Mouse (Mus musculus): ENCODE results near the gene Phf10.
"Not testable (repeated sequence)": the region's sequence is repeated elsewhere in the genome, so short reads cannot be mapped to it uniquely, and the experiment has no call there.

Gene Phf10

DNA sequence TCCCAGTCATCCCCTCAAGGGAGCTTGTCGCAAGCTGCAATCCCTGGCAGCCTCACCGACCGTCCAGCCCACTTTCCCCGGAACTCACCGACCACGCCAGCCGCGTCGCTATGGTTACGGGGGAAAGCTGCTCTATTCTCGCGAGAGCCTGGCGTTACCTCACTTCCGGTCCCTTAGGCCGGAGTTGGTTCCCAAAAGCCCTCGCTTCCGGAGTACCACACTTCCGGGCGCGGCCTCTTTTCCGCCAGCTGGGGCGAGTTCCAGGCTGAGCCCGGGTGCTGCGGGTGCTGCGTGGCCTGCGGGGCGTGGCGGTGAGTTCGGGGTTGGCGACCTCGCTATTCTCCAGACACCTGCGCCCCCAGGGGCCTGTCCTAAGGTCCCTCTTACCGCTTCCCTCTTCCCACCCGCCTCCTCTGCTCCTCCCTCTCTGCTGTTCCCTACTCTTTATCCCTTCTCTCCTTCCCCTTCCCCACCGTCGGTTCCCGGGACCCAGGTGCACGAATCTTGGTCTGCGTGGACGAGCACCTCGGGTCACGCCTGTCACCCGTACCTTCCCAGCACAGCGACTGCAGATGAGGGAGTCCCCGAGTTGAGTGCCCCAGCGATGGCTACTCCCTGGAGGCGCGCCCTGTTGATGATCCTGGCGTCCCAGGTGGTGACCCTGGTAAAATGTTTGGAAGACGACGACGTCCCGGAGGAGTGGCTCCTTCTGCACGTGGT is 17.9 kb downstream of the Phf10 start, which contains the start of the genes Wdr27 and 1600012H06Rik:
TSS of gene Wdr27 (minus strand) at position 150 of the 720 bp plus-strand sequence.
TSS of gene 1600012H06Rik (plus strand) at position 176 of the 720 bp plus-strand sequence.
- peak; percentile 99 for DNase-seq (ENCODE audit: low read depth, low spot score)

GRCm38 (mm10) chr17:14942181-14942580 is 18.9 kb downstream of the Phf10 start:
- not testable (repeated sequence) for DNase-seq (ENCODE audit: low read depth, low spot score)

GRCm38 (mm10) chr17:14935841-14936605 is 25.1 kb downstream of the Phf10 start:
- DNase-seq (ENCODE audit: low read depth, low spot score): no peak

GRCm38 (mm10) chr17:14935280-14935679 is 25.8 kb downstream of the Phf10 start:
- DNase-seq (ENCODE audit: low read depth, low spot score): not testable (repeated sequence)

DNA sequence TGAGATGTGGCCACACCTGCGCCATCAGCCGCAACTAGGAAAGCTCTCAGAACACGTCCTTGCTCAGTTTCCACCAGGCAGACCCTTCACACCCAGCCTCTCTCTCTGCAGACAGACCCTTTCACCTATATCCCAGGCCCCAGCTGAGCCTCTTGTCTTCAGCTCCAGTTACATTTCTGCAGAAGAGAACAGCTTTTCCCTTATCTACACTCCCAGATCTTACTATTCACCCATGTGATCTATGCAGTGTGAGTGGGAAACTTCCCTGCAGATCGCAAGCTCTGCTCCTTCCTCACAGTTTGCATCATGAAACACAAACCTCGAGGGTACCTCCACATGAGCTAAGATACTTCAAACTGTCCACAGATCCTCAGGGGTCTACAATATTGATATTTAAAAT is 29.6 kb downstream of the Phf10 start:
- no peak for DNase-seq (ENCODE audit: low read depth, low spot score)

GRCm38 (mm10) chr17:14930697-14931096 is 30.4 kb downstream of the Phf10 start:
- no peak for DNase-seq (ENCODE audit: low read depth, low spot score)

DNA sequence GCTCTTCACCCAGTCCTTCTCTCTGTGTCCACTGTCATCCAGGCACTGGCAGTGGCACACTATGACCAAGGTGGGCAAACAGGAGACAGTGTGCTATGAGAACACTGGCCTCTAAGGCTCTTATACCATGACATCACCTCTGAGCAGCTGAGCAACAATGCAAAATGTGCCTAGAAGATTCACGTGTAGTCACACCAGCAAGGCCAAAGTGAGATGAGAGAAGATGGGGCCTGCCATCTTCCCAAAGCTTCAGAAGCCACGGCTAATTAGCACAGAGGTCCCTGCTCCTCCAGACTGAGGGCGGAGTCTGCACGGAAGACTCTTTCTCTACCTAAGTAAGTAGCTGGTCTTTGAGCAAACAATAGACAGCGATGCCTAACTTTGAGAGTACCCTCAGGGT is 32.4 kb downstream of the Phf10 start:
- no peak for DNase-seq (ENCODE audit: low read depth, low spot score)

- DNase-seq (ENCODE audit: low read depth, low spot score): no peak
Observed at GRCm38 (mm10) chr17:14927644-14928218, 33.3 kb downstream of the Phf10 start.

DNA sequence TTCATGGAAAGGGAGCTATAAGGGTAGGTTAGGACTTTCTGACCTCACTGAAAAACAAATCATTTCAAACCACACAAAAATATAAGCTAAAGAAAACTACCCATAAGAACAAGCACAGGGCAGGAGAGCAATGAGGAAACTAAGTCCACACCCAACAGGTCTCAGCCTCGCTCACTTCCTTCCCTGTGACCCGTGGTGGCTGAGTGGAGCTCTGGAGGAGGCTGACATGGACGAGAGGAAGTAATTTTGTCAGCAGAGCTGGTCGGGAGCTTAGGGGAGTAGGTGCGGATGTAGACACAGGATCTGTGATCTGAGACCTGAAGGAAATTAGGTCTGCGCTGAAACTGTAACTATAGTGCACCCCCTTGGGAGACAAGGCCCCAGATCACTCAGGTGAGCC is 39.5 kb downstream of the Phf10 start:
- DNase-seq (ENCODE audit: low read depth, low spot score): no peak

DNA sequence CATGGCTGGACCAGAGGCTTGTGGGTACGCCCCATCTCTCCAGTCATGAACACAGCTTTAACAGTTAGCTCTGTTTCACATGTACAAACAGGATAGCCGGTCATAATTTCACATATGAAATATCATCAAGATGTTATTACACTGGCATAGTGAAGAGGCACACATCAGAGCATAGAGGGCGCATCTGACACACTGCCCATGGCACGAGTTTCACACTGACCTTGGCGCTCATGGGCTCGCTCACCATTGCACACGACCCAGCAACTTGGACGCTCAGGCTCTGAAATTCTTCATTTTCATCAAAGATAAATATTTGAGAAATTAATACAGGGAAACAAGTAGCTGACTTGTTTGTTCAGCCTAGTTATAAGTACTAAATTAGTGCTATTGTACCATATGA is 43.2 kb downstream of the Phf10 start:
- no peak for DNase-seq (ENCODE audit: low read depth, low spot score)

DNA sequence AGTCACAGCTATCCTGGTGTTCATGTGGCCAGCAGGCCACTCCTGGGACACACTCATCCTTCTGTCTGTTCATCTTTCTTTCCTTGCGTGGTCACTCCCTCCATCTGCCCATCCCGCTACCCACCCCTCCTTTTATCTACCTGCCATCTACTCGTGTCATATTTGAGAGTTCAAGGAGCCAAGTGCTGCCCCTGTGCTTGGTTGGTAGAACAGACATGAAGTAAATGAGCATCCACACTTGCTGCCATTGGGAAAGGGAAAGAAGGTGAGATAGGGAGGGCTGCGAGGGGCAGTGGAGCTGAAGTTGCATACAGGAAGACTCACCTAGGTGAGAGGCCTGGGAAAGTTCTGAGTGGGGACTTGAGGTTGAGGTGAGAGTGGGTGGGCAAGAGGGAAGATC is 46.7 kb downstream of the Phf10 start:
- DNase-seq (ENCODE audit: low read depth, low spot score): no peak

DNA sequence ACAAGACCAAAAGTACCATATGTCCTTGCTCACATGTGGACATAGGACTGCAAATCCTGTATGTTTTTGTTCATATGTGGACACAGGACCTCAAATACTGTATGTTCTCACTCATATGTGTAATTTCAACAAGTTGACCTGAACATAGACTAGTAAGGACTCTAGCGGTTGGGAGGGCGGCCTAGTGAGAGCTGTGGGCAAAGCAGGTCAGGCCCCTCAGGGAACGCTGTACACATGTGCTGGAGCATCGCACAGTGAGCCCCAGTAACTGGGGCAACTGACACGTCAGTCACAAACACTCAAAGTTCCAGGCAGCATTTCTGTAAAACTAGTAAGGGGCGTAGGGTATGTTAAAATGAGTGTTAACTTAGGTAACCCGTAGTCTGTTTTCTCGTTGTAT is 48.1 kb downstream of the Phf10 start:
- DNase-seq (ENCODE audit: low read depth, low spot score): no peak

GRCm38 (mm10) chr17:14912420-14912819 is 48.7 kb downstream of the Phf10 start:
- DNase-seq (ENCODE audit: low read depth, low spot score): no peak

- no peak for DNase-seq (ENCODE audit: low read depth, low spot score)
Observed at GRCm38 (mm10) chr17:14910771-14911170, 50.3 kb downstream of the Phf10 start.

DNA sequence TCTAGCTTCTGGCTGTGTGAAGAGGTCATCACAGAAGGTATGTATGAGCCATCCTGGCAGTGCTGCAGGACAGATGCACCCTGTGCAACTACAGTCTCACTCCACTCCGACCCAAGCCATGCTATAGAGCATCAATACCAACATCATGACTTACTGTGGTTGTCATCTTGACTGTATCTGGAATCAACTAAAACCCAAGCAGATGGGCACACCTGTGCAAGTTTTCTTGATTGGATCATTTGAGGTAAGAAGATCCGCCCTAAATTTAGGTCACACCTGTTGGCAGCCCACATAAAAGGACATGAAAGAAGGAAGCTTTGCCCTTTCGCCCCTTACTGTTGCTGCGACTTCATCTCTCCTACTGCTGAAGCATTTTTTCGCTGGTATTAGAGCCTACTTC is 51.7 kb downstream of the Phf10 start:
- no peak for DNase-seq (ENCODE audit: low read depth, low spot score)

DNA sequence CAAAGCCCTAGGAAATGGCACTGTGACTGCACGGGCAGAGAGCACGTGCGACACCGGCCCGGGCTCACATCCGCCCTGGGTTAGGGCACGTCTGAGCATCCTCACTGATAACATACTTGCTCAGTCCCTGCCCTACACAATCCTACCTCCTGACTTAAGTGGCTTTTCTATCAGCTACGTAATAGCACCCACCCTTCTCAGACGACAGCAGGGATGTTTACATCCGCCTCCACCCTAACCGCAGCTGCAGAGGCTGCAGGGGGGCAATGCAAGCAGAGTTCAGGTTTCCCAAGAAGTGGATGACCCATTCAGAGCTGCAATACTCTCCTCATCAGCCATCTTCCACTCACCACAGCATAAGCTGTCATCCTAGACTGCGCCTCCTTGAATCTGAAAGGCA is 53.9 kb downstream of the Phf10 start:
- DNase-seq (ENCODE audit: low read depth, low spot score): no peak

DNA sequence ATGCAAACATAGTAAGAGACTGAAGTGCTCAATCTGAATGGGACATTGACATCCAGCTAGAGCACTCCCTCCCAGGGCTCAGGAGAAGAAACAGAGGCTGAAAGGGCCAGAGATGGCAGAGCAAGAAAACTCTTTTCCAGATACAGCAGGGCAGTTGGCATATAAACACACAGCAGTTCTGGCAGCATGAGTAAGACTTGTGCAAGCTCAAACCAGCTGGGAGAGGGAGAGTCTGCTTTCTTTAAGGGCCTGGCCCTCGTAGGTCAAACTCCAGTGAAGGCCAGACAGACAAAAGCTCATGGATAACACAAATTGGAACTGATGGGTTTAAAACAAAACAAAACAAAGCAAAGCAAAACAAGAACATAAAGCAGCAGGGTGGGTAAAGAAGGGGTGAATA is 54.5 kb downstream of the Phf10 start:
- no peak for DNase-seq (ENCODE audit: low read depth, low spot score)

DNA sequence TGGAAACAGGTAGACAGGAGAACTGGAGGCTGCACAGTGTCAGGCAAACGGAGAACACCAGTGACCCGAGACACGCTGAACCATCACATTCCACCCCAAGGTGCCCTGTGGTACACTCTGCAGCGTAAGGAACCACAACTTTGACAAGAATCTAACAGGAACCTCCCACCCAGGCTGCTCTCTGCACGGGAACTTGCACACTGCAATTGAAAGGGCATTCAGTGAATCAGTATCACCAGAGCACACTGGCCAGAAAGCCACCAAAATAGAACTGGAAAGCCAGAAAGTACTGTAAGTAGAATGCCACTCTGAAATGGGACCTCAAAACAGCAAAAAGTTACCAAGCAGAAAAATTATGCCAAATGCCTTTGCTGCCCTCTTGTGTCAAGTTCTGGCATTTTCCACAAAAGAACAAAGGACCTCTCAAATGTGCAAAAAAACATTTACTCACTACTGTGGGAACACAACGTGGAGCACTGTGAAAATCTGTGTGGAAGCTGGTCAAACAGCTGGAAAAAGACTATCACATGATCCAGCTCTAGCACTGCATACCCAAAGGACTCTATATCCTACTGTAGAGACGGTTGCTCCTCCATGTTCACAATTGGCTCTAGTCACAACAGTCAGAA is 56.3 kb downstream of the Phf10 start:
- peak; percentile 82 for DNase-seq (ENCODE audit: low read depth, low spot score)

- no peak for DNase-seq (ENCODE audit: low read depth, low spot score)
Observed at GRCm38 (mm10) chr17:14904206-14904605, 56.9 kb downstream of the Phf10 start.

DNA sequence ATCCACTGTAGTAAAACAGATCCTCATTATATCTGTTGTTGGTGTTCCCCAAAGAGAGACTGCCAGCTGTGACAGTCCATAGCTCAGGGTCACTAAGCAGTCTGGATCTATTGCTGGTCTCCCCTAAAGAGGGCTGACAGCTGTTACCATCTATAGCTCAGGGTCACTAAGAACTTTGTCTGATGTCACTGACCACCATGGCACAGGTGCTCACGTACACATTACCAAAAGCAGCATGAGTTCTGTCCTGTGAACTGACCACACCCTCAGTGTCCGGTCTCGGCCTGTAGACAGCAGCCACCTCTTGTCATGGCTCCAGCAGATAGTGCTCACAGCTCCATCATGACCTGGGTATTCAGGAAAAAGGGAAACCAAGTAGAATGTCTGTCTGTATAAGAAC is 57.9 kb downstream of the Phf10 start:
- DNase-seq (ENCODE audit: low read depth, low spot score): no peak

DNA sequence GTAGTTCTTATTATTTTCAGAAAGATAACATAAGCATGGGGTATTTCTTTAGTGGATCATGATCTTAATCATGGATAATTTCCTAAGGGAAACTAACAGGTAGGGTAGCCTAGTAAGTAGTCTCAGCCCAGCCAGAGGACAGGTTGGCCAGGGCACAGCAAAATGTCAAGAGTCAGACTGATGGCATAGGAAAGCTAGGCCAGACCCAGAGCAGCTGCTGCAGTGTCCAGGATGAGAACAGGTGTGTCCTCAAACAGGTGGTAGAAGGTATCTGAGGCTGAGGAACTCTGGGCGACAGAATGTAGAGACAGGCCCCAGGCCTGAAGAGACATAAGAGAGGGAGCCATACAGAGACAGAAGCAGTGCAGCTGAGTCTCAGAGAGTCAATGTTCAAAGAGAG is 62.1 kb downstream of the Phf10 start:
- no peak for DNase-seq (ENCODE audit: low read depth, low spot score)

- not testable (repeated sequence) for DNase-seq (ENCODE audit: low read depth, low spot score)
Observed at GRCm38 (mm10) chr17:14895058-14895457, 66.0 kb downstream of the Phf10 start.
